Mouse (Mus musculus) embryo, embryonic 9.5 days (tissue): Measurements from ENCODE around the gene Cnr2.

Source experiments
- DNase-seq: peaks from one replicate; pipeline ENCODE4 v3.0.0-alpha.2; 2017; ENCODE audit errors: extremely low spot score

Gene Cnr2

GRCm38 (mm10) chr4:135895071-135895571, at the start of gene Cnr2:
Gene Cnr2 (plus strand): TSS chr4:135895394.
- DNase-seq: no peak

DNA sequence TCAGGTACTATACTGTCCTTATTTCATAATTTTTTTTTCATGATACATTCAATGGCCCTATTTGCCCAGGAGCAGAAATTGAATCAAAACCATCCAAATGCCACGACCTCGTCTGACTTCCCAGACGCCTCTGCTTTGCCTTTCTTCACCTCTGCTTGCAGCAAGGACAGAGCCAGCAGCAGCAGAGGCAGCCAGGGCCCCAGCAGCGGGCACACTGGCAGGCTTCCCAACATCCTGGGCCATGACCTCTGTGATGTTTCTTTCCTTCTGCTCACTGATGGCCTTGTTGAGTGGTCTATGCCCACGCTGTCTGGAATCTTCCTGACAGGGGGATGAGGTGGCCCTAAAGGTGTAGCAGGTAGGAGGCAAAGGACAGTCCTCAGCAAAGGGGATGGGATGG, 47.6 kb upstream of the Cnr2 start:
- DNase-seq: no peak

DNA sequence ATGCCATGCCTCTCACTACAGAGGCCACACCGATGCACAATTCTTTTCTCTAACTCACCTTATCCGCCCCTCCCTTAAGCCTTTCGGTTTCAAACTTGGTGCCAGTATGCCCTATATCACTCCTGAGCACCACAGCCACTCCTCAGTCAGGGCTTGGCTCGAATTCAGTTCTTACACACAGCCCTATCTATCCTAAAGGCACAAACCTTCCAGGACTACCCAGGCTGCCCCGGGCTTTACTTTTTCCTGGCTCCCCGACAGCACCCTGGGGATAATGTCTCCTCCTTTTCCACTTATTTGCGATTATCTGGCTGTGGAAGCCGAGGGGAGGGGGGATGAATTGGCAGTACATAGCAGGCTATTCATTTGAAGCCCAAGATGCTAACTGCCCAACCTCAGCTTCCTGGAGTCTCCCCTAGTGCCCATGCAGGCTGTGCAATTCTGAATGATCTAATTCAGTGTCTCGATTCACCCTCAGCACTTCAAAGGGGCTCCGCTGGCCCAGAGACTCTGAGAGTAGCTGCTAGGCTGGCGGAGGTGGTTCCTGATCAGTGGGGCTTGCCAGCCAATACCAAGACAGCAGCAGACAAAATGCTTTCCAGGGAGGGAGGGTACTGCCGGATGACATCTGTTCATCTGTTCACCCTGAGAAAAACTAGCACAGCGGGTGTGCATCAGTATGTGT, 44.6 kb upstream of the Cnr2 start:
- DNase-seq: no peak

- no peak for DNase-seq
These were observed 43.3 kb upstream of the Cnr2 start for GRCm38 (mm10) chr4:135851942-135852341.

- DNase-seq: no peak
These were observed 41.1 kb upstream of the Cnr2 start for GRCm38 (mm10) chr4:135853987-135854546.

GRCm38 (mm10) chr4:135854630-135855029, 40.6 kb upstream of the Cnr2 start:
- DNase-seq: no peak

GRCm38 (mm10) chr4:135855080-135855479, 40.1 kb upstream of the Cnr2 start:
- DNase-seq: peak; percentile 77

DNA sequence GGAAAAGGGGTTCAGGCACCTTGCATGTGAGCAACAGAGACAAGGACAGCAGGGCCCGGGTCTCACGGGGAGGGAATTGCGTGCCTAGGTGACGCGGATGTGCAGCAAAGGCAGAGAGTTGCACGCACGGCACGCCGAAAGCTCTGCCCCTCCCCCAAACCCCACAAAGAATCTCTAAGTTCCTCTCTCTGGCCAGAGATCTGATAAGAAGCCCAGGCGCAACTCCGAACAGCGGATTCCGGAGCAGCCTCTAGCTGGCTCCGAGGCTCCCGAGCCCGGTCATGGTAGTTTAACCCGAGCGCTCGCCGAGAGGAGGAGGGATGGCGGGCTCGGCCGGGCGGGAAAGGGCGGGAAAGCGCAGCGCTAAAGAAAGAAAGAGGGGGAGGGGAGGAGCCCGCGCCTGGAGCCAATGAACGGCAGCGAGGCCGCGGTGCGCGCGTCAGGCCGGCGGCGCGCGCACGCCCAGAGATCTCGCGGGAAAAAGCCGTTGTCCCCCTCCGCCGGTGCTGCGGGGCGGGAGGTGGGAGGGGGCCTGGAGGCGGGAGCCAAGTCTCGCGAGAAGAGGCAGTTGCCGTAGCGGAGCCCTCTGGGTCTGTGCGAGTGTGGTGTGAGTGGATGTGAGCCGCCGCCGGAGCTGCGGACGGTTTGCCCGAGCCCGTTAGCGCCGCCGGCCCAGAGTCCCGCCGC, 39.5 kb upstream of the Cnr2 start, which contains the start of gene Srsf10:
Gene Srsf10 (plus strand): TSS at position 212 of the 687 bp plus-strand sequence.
- DNase-seq: peak; percentile 99

DNA sequence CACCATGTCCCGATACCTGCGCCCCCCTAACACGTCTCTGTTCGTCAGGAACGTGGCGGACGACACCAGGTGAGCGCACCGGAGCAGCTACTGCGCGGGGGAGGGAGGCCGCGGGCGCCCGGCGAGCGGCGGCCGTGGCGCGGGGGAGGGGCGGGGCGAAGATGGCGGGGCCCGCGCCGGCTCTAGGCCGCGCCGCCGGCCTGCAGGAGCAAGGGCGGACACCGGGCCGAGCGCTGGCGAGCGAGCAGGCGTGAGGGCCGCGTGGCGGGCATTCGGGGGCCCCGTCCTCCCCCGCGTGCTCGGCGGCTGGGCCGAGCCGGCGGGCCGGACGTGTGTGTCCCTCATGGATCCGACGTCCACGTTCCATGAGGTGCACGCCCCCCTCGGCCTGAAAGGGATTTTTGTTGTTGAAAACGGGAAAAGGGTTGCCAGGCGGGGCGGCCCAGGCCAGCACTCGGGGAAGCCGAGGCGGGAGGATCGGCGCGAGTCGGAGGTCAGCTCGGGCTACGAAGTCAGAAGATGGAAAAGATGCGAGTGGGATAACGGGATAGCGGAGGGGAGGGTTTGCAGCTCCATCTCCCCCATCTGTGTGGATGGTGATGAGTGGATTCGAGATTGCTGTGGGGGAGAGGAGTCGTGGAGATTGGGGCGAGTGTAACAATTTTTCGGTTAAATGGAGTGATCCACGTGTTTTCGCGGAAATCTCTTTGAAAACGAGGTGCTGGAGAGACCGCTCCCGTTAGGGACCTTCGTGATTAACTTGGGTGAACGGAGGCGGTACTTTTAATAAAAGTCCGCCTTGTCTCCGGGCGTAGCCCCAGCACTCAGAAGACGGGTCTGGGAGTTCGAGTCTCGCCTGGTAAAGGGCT, 38.7 kb upstream of the Cnr2 start:
- DNase-seq: peak; percentile 75

DNA sequence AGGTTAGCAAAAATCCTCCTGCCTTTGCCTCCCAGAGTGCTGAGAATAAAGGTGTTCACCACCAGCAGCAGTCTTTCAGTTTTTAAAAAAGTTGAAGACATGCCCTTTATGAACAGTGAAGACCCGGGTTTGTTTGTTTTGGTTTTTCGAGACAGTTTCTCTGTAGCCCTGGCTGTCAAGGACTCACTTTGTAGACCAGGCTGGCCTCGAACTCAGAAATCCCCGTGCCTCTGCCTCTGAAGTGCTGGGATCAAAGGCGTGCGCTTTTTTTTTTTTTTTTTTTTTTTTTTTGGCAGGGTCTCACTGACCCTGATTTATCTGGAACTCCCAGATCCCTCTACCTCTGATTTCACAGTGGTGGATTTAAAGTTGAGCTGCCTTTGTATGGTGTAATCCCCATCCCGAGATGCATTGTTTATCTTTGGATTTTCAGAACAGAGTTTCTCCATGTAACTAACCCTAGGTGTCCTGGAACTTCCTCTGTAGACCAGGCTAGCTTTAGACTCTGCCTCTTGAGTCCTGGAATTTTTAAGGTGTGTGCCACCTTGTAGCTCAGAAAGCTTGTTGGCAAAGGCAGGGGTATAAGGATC, 37.5 kb upstream of the Cnr2 start:
- no peak for DNase-seq

DNA sequence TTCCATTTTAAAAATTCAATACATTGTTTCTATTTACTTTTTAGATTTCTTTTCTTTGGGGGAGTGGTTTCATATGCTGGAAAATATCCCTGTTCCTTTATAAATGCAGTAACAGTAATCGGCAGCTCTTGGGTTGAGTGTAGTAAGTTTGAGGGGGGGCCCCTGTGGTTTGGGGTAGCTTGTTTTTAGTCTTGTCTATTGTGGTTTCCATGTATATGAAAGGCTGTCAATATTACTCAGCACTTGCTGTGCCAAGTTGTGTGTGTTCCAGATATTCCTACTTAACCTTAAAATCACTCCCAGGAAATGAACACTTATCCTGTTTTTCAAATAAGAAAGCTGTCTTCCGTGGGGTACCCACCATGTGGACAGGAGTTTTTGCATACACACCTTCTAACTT, 26.2 kb upstream of the Cnr2 start:
- DNase-seq: no peak

GRCm38 (mm10) chr4:135870227-135871023, 24.8 kb upstream of the Cnr2 start:
- no peak for DNase-seq

GRCm38 (mm10) chr4:135872015-135872414, 23.2 kb upstream of the Cnr2 start:
- no peak for DNase-seq

GRCm38 (mm10) chr4:135872589-135873391, 22.4 kb upstream of the Cnr2 start:
- no peak for DNase-seq

GRCm38 (mm10) chr4:135873526-135874202, 21.5 kb upstream of the Cnr2 start, which contains the start of gene Pnrc2:
Gene Pnrc2 (minus strand): TSS chr4:135873850.
- peak; percentile 97 for DNase-seq

DNA sequence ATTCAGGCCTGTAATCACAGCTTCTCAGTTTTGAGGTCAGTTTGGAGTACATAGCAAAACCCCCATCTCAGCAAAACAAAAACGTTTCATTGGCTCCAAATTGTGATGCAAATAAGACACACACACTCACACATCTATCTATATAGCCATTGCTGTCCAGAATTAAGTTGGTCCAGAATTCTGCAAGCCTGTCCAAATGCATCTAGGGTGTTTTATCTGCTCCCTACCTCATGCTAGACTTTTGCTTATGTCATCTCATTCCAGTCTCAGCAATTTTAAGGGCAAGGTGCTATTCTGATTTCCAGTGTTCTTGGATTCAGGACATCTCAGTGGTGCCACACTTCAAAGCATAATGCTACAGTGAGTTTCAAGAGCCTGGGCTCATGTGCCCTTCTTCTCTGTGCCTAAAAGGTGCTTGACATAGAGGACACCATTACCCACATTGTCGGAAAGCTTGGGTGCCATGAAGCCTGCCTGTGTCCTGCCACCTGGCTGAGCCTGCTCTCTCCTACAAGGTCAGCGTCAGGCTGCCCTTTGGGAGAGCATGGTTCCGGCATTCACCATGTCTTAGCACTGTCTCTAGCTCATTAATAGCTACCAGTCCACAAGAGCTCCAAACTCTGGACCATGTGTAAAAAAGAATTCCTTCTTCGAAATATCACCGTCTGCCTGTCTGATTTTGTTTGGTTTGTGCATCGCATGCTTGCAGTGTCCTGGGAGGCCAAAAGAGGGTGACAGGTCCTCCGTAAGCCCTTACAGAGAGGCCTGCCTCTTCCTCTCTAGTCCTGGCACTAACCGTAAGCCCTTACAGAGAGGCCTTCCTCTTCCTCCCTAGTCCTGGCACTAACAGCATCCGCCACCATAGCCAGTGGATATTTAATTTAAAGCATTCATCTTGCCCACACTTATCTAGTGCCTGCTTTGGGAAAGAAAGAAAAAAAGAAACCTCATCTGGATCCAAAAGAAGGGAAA, 20.3 kb upstream of the Cnr2 start:
- DNase-seq: no peak

GRCm38 (mm10) chr4:135875546-135875945, 19.6 kb upstream of the Cnr2 start:
- no peak for DNase-seq
